Mouse (Mus musculus): ENCODE data around the gene Fsip2.

Fsip2 gene

DNA sequence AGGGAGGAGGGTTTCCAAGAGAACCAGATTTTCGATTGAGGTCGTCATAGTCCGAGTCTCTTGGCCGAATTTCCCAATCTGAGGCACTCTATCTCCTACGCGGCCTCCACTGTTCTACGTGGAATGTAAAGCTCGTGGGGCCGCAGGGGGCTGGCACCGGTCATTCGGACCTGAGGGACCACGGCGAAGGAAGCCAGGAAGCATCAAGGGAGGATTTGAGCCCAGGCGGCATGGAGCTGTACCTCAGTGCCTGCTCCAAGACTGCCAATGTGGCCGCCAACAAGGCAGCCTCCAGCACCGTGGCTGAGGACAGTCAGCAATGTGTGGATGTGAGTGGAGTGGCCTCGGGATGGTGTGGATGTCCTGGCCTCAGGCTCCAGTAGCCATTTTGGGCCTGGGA lies at the start of gene Fsip2:
Gene Fsip2 (plus strand): TSS at position 163 of the 400 bp plus-strand sequence.
- no peak for DNase-seq

DNA sequence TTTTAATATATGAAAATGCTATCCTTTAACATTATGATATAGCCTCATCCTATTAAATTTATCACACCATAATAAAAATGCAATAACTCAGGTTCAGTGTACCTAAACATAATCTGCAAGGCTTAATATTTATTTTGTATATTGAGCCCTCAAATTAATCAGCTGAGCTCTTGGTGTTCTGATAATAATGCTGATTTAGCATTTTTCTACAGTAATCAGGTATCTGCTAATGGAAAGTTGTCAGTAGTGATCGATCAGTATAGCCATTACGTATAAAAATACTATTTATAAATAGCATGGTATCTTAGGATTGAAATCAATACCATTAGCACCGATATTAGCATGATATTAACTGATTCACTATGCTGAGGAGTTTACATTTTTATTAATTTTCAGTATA lies 20.0 kb downstream of the Fsip2 start:
- no peak for DNase-seq

DNA sequence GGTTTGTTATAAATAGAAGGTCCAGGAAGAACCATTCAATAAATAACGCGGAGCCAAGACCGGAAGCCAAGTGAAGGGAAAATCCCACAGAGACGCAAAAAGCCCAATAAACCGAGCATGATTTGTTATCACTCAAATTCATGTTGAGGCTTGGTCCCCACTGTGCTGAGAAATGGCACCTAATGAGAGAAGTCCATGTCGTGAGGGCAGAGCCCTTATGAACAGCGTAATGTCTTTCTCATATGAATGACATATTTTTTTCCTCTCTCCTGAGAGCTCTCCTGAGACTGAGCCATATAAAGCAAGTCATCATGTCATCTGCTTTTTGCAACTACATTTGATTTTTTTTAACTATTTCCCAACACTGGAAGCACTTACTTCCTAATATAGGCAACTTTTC lies 82.4 kb downstream of the Fsip2 start:
- no peak for DNase-seq

DNA sequence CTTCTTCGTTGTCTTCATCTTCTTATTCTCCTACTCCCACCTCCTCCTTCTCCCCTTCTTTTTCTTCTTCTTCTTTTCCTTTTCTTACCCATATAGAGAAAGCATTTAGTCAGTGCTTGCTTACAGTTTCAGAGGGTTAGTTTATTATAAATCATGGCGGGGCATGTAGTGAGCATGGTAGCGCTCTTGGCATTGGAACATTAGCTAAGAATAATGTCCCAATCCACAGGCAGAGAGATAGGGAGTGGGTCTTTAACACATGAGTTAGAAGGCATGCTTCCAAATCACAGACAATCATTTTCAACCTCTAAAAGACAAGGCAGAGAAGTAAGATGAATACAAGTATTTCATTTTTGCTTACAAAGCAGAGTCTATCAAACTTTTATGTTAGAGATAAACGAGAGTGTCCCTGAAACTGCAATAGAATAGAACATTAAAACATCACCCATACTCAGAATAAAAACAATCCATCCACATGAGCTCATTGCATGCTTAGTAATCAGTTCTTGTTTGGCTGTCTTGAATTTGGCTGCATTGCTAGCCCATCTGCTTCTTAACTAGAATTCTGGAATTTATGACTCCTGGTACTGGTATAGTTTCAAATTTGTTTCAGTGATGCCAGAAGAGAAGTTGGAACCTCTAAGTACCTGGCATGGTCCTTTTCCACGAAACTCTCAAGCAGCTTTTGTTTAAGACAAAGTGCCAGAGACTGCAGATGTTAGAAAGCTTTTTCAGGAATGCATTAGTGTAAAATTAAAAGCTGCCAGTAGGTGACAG lies 109.7 kb downstream of the Fsip2 start:
- DNase-seq: no peak
